Mouse (Mus musculus) hindbrain, postnatal 0 days (tissue): ENCODE results near the gene Rtel1. TPM values are rescaled to one million over a fixed set of nuclear protein-coding genes. Genes with fewer than 3 reads are reported as not detected.

ENCODE experiments used
- ATAC-seq: fragments of 200-750 bp; cut with Nextera tagmentation; 2 replicates; pipeline ENCODE4 v1.8.0; 2017; ENCODE audit warnings: mild to moderate bottlenecking, moderate TSS enrichment, moderate library complexity
- DNase-seq: peaks from one replicate; pipeline ENCODE4 v3.0.0-alpha.2; 2015; ENCODE audit warnings: low spot score
- H3K27ac ChIP-seq: fragments of 300-500 bp; sonication (generic); 2 replicates; pipeline ENCODE4 v1.5.1; 2014; ENCODE audit warnings: mild to moderate bottlenecking
- H3K27me3 ChIP-seq: fragments of 300-500 bp; sonication (generic); 2 replicates; pipeline ENCODE4 v1.6.1; 2014; ENCODE audit warnings: low read length, mixed read lengths; ENCODE audit not compliant: insufficient read depth
- H3K36me3 ChIP-seq: fragments of 300-500 bp; sonication (generic); 2 replicates; pipeline ENCODE4 v1.6.1; 2014; ENCODE audit warnings: low read length, mixed read lengths; ENCODE audit not compliant: insufficient read depth
- H3K4me1 ChIP-seq: fragments of 300-500 bp; sonication (generic); 2 replicates; pipeline ENCODE4 v1.6.1; 2014; ENCODE audit warnings: antibody characterized with exemption, low read length, mixed read lengths; ENCODE audit not compliant: insufficient read depth
- H3K4me2 ChIP-seq: fragments of 300-500 bp; sonication (generic); 2 replicates; pipeline ENCODE4 v1.6.1; 2014; ENCODE audit warnings: low read depth, mild to moderate bottlenecking, low read length, moderate library complexity, mixed read lengths
- H3K4me3 ChIP-seq: fragments of 300-500 bp; sonication (generic); 2 replicates; pipeline ENCODE4 v1.5.1; 2014; ENCODE audit warnings: low read length
- H3K9ac ChIP-seq: fragments of 300-500 bp; sonication (generic); replicated peaks from 2 replicates; pipeline ENCODE4 v1.6.1; 2014; ENCODE audit warnings: mild to moderate bottlenecking, low read length, moderate library complexity, mixed read lengths
- H3K9me3 ChIP-seq: fragments of 300-500 bp; sonication (generic); 2 replicates; pipeline ENCODE4 v1.6.1; 2016; ENCODE audit warnings: low read length, mixed read lengths
- CTCF ChIP-seq: IDR thresholded peaks from 2 replicates; pipeline ENCODE4 v1.5.1; 2016; ENCODE audit warnings: antibody characterized with exemption, control low read depth, low read depth
- WGBS: fragments of 180-500 bp; shearing (Covaris S2); extraction: QIAGEN DNeasy Blood & Tissue Kit; methylation state at CpG from one replicate; pipeline ENCODE4 v1.1.7; 2014; 5-methylcytosine and 5-hydroxymethylcytosine counted together
- polyA plus RNA-seq: library from polyadenylated mRNA; unstranded; fragments of >200 nt; fragmentation: Nextera tagmentation; extraction: Ambion mirVana; gene quantifications from 2 replicates; pipeline ENCODE4 v1.2.1, GENCODE M21; 2015
- total RNA-seq: library from RNA; depleted of rRNA; stranded (reverse); fragments of >200 nt; gene quantifications from 2 replicates; pipeline ENCODE4 v1.2.3, GENCODE M21; 2014; rRNA removed

Rtel1 gene
- total and polyA plus RNA-seq, 2 experiments from 2014 or later: 21.6 to 97.2 TPM

GRCm38 (mm10) chr2:181392600-181393213, 73.2 kb downstream of the Rtel1 start:
- peak; percentile 78; the same call in 1 of the 2 replicates for ATAC-seq
- WGBS: 32% methylated on average over 4 of the region's 4 CpGs

GRCm38 (mm10) chr2:181394086-181394485, 74.5 kb downstream of the Rtel1 start:
- ATAC-seq (no peak), DNase-seq (no peak)
- Histone ChIP-seq H3K4me2 (no peak overlapping the region), H3K9ac (no peak overlapping the region), H3K4me3 (no peak overlapping the region), H3K27ac (no peak overlapping the region), H3K36me3 (peaks cover 10% of the 10 kb centered on the region; the same call in 1 of the 2 replicates), H3K9me3 (no peaks in the 10 kb centered on the region), H3K4me1 (no peaks in the 10 kb centered on the region), H3K27me3 (no peaks in the 10 kb centered on the region)
- TF ChIP-seq CTCF: no peak
- 96% methylated on average over 3 of the region's 3 CpGs for WGBS

More at GRCm38 (mm10) chr2:181392600-181393213, 73.2 kb downstream of the Rtel1 start:
- no peak overlapping the region for H3K4me2 ChIP-seq
- no peak overlapping the region for H3K27ac ChIP-seq
- no peaks in the 10 kb centered on the region for H3K27me3 ChIP-seq
- no peaks in the 10 kb centered on the region for H3K4me1 ChIP-seq
- no peak overlapping the region for H3K9ac ChIP-seq
- H3K36me3 ChIP-seq: peaks cover 10% of the 10 kb centered on the region; the same call in 1 of the 2 replicates
- peak; percentile 93 for DNase-seq
- no peaks in the 10 kb centered on the region for H3K9me3 ChIP-seq
- TF ChIP-seq CTCF: peak; percentile 90
- no peak overlapping the region for H3K4me3 ChIP-seq

GRCm38 (mm10) chr2:181397207-181397761, 77.7 kb downstream of the Rtel1 start:
- Histone ChIP-seq H3K27ac (no peak overlapping the region), H3K4me2 (no peak overlapping the region), H3K27me3 (no peaks in the 10 kb centered on the region), H3K9ac (no peak overlapping the region), H3K4me1 (no peaks in the 10 kb centered on the region), H3K4me3 (no peak overlapping the region), H3K9me3 (no peaks in the 10 kb centered on the region), H3K36me3 (no peaks in the 10 kb centered on the region; the same call in 1 of the 2 replicates)
- no peak for TF ChIP-seq CTCF
- DNase-seq (no peak), ATAC-seq (no peak)
- WGBS: 37% methylated on average over 5 of the region's 5 CpGs

GRCm38 (mm10) chr2:181401497-181401896, 82.0 kb downstream of the Rtel1 start:
- TF ChIP-seq CTCF: no peak
- H3K4me3 ChIP-seq: no peak overlapping the region
- no peaks in the 10 kb centered on the region for H3K9me3 ChIP-seq
- H3K36me3 ChIP-seq: no peaks in the 10 kb centered on the region
- DNase-seq (no peak), ATAC-seq (no peak)
- no peaks in the 10 kb centered on the region for H3K4me1 ChIP-seq
- H3K4me2 ChIP-seq: no peak overlapping the region
- H3K27ac ChIP-seq: no peak overlapping the region
- H3K27me3 ChIP-seq: no peaks in the 10 kb centered on the region
- H3K9ac ChIP-seq: no peak overlapping the region
- 21% methylated on average over 1 of the region's 1 CpGs for WGBS

GRCm38 (mm10) chr2:181403722-181404121, 84.2 kb downstream of the Rtel1 start:
- no peak overlapping the region for H3K9ac ChIP-seq
- no peak overlapping the region for H3K4me3 ChIP-seq
- no peaks in the 10 kb centered on the region for H3K36me3 ChIP-seq
- H3K27me3 ChIP-seq: no peaks in the 10 kb centered on the region
- H3K9me3 ChIP-seq: no peaks in the 10 kb centered on the region
- no peaks in the 10 kb centered on the region for H3K4me1 ChIP-seq
- TF ChIP-seq CTCF: no peak
- ATAC-seq: no peak
- no peak overlapping the region for H3K27ac ChIP-seq
- 94% methylated on average over 3 of the region's 3 CpGs for WGBS
- H3K4me2 ChIP-seq: no peak overlapping the region
- DNase-seq: no peak

Other genes starting within 250 kb of the Rtel1 start
- gene Kcnq2, start 184.4 kb upstream of the Rtel1 start, total RNA-seq: 128 and 142 TPM in 2 replicates
- gene Kcnq2, start 184.4 kb upstream of the Rtel1 start, polyA plus RNA-seq: 32.3 and 34.6 TPM in 2 replicates
- 304 and 351 TPM in 2 replicates for gene Eef1a2, start 162.7 kb upstream of the Rtel1 start, total RNA-seq
- gene Eef1a2, start 162.7 kb upstream of the Rtel1 start, polyA plus RNA-seq: 24.7 and 26.7 TPM in 2 replicates
- 300 and 340 TPM in 2 replicates for gene Ppdpf, start 132.5 kb upstream of the Rtel1 start, total RNA-seq
- 329 and 347 TPM in 2 replicates for gene Ppdpf, start 132.5 kb upstream of the Rtel1 start, polyA plus RNA-seq
- not detected in 2 replicates for gene Ptk6, start 117.0 kb upstream of the Rtel1 start, total RNA-seq
- gene Ptk6, start 117.0 kb upstream of the Rtel1 start, polyA plus RNA-seq: not detected in 2 replicates
- gene Srms, start 106.6 kb upstream of the Rtel1 start, total RNA-seq: 0.07 and 0.47 TPM in 2 replicates
- 0.09 and 0.18 TPM in 2 replicates for gene Srms, start 106.6 kb upstream of the Rtel1 start, polyA plus RNA-seq
- 2.2 and 2.8 TPM in 2 replicates for gene Fndc11, start 99.7 kb upstream of the Rtel1 start, total RNA-seq
- gene Fndc11, start 99.7 kb upstream of the Rtel1 start, polyA plus RNA-seq: 0.25 and 0.52 TPM in 2 replicates
- gene Helz2, start 77.7 kb upstream of the Rtel1 start, total RNA-seq: 2.8 and 5.7 TPM in 2 replicates
- 0.19 and 0.24 TPM in 2 replicates for gene Helz2, start 77.7 kb upstream of the Rtel1 start, polyA plus RNA-seq
- gene Gmeb2, start 31.7 kb upstream of the Rtel1 start, total RNA-seq: 19.2 and 25.2 TPM in 2 replicates
- 8.6 and 8.9 TPM in 2 replicates for gene Gmeb2, start 31.7 kb upstream of the Rtel1 start, polyA plus RNA-seq
- gene Stmn3, start 5.2 kb upstream of the Rtel1 start, total RNA-seq: 1,221 and 1,263 TPM in 2 replicates
- 1,758 and 1,824 TPM in 2 replicates for gene Stmn3, start 5.2 kb upstream of the Rtel1 start, polyA plus RNA-seq
- gene Zgpat, start 45.2 kb downstream of the Rtel1 start, total RNA-seq: 66.3 and 85.3 TPM in 2 replicates
- gene Zgpat, start 45.2 kb downstream of the Rtel1 start, polyA plus RNA-seq: 37.5 and 40.6 TPM in 2 replicates
- 13.0 and 14.7 TPM in 2 replicates for gene Arfrp1, start 45.7 kb downstream of the Rtel1 start, total RNA-seq
- 70.7 TPM in 2 replicates for gene Arfrp1, start 45.7 kb downstream of the Rtel1 start, polyA plus RNA-seq
- gene Lime1, start 60.3 kb downstream of the Rtel1 start, total RNA-seq: 49.0 and 62.1 TPM in 2 replicates
- gene Lime1, start 60.3 kb downstream of the Rtel1 start, polyA plus RNA-seq: 24.1 and 26.2 TPM in 2 replicates
- gene Zbtb46, start 139.7 kb downstream of the Rtel1 start, total RNA-seq: 29.0 and 33.0 TPM in 2 replicates
- gene Zbtb46, start 139.7 kb downstream of the Rtel1 start, polyA plus RNA-seq: 17.0 and 19.2 TPM in 2 replicates
- not detected in 2 replicates for gene Abhd16b, start 173.5 kb downstream of the Rtel1 start, total RNA-seq
- 0.08 TPM in 1 of 2 replicates, not detected in the other for gene Abhd16b, start 173.5 kb downstream of the Rtel1 start, polyA plus RNA-seq
- gene Tpd52l2, start 177.4 kb downstream of the Rtel1 start, total RNA-seq: 52.2 and 92.5 TPM in 2 replicates
- 127 and 128 TPM in 2 replicates for gene Tpd52l2, start 177.4 kb downstream of the Rtel1 start, polyA plus RNA-seq
- gene Dnajc5, start 200.7 kb downstream of the Rtel1 start, total RNA-seq: 417 and 459 TPM in 2 replicates
- gene Dnajc5, start 200.7 kb downstream of the Rtel1 start, polyA plus RNA-seq: 260 and 276 TPM in 2 replicates